10 mouse cellular contexts compared by ENCODE assay signal in genomic region chr8:56269687-56270663, GRCm38 (mm10). TPM values are rescaled to one million over a fixed set of nuclear protein-coding genes. Genes with fewer than 3 reads are reported as not detected.
A peak's percentile ranks its signal among the peaks of the same experiment; 100 is the strongest.
DNase-seq lines count a peak whose midpoint lies in the region; ATAC-seq lines count a peak whose summit lies in the region.
"Had no signal": no experiment of that assay in that cellular context is flagged by ENCODE, and none has a peak within 500 bp of the region (broad histone marks: within the 10 kb centered on the region; RNA-seq: fewer than 3 reads in every experiment).

No protein-coding gene starts in this region.

- no peaks in the 10 kb centered on the region for H3K27me3 ChIP-seq in kidney, embryonic 14.5 days (ENCODE audit: control insufficient read depth, insufficient read depth, low read length)
- H3K27me3 ChIP-seq in stomach, embryonic 14.5 days (ENCODE audit: control insufficient read depth, insufficient read depth, low read length) = no peaks in the 10 kb centered on the region
- H3K27me3 ChIP-seq: limb, embryonic 15.5 days had no signal

- peaks cover 5% of the 10 kb centered on the region; the same call in 1 of the 2 replicates for H3K4me1 ChIP-seq in kidney, embryonic 14.5 days (ENCODE audit: control insufficient read depth, insufficient read depth, low read length)
- no peaks in the 10 kb centered on the region; the same call in 1 of the 2 replicates for H3K4me1 ChIP-seq in stomach, embryonic 14.5 days (ENCODE audit: control insufficient read depth, insufficient read depth, low read length)
- H3K4me1 ChIP-seq: hindbrain, embryonic 10.5 days; limb, embryonic 15.5 days had no signal

- no peak overlapping the region for H3K9ac ChIP-seq in kidney, embryonic 14.5 days (ENCODE audit: low read depth, low read length)
- H3K9ac ChIP-seq in stomach, embryonic 14.5 days (replicated peaks; ENCODE audit: low read depth, low read length) = no peak overlapping the region
- H3K9ac ChIP-seq: limb, embryonic 15.5 days had no signal

- H3K36me3 ChIP-seq in kidney, embryonic 14.5 days (ENCODE audit: control insufficient read depth, insufficient read depth, low read length) = no peaks in the 10 kb centered on the region
- no peaks in the 10 kb centered on the region for H3K36me3 ChIP-seq in stomach, embryonic 14.5 days (ENCODE audit: control insufficient read depth, insufficient read depth, low read length)
- H3K36me3 ChIP-seq: hindbrain, embryonic 10.5 days; limb, embryonic 15.5 days had no signal

- WGBS in kidney, embryonic 14.5 days = 44% methylated on average over 10 of the region's 10 CpGs
- whole genome bisulfite sequencing in stomach, embryonic 14.5 days = 40% methylated on average over 10 of the region's 10 CpGs

- peak; percentile 26 for DNase-seq in adrenal gland, postnatal 14 days
- DNase-seq in adrenal gland, postnatal 25 days = no peak
- DNase-seq in lung, postnatal 14 days = peak; percentile 21
- DNase-seq in lung, postnatal 10 days = no peak
- no peak for DNase-seq in layer of hippocampus, postnatal 36 days
- DNase-seq in cerebellum, postnatal 10 days = no peak

- no peak overlapping the region for H3K4me2 ChIP-seq in kidney, embryonic 14.5 days (replicated peaks; ENCODE audit: low read depth, low read length)
- no peak overlapping the region for H3K4me2 ChIP-seq in stomach, embryonic 14.5 days (replicated peaks; ENCODE audit: low read depth, low read length)
- H3K4me2 ChIP-seq: limb, embryonic 15.5 days had no signal

- ATAC-seq in kidney, embryonic 14.5 days (ENCODE audit: low FRiP score, low TSS enrichment) = peak; percentile 90
- ATAC-seq in stomach, embryonic 14.5 days (ENCODE audit: insufficient number of reproducible peaks, insufficient read depth, low FRiP score, low read depth) = no peak

- no peak overlapping the region for H3K4me3 ChIP-seq in kidney, embryonic 14.5 days (ENCODE audit: low read length)
- H3K4me3 ChIP-seq in stomach, embryonic 14.5 days (ENCODE audit: low read depth, low read length) = no peak overlapping the region
- H3K4me3 ChIP-seq: hindbrain, embryonic 10.5 days; limb, embryonic 15.5 days had no signal

- H3K9me3 ChIP-seq in kidney, embryonic 14.5 days (ENCODE audit: control insufficient read depth, low read length) = no peaks in the 10 kb centered on the region
- H3K9me3 ChIP-seq in stomach, embryonic 14.5 days (ENCODE audit: control insufficient read depth, low read depth, low read length) = no peaks in the 10 kb centered on the region
- H3K9me3 ChIP-seq: hindbrain, embryonic 10.5 days; limb, embryonic 15.5 days had no signal

- H3K27ac ChIP-seq in kidney, embryonic 14.5 days (ENCODE audit: low read depth, low read length) = peak overlapping the region; percentile 59; the same call in 1 of the 2 replicates
- 0 out of 2 replicates have a peak overlapping the region, but pooled peaks have one; percentile 23 for H3K27ac ChIP-seq in stomach, embryonic 14.5 days (ENCODE audit: low read length)
- H3K27ac ChIP-seq: hindbrain, embryonic 10.5 days; limb, embryonic 15.5 days had no signal

RNA-seq across cellular contexts. Expression of gene Hpgd, which starts 24.4 kb away (rescaled TPM):
- total RNA-seq in adrenal gland, postnatal 14 days (2021) = 6.7 and 12.9 TPM in 2 replicates
- total RNA-seq in adrenal gland, postnatal 25 days (2021) = 5.7 and 6.2 TPM in 2 replicates
- 17.6 and 21.9 TPM in 2 replicates for polyA plus RNA-seq in kidney, embryonic 14.5 days (2014; fragmentation: Nextera tagmentation; extraction: Ambion mirVana)
- 57.4 and 62.8 TPM in 2 replicates for polyA plus RNA-seq in stomach, embryonic 14.5 days (2014; fragmentation: Nextera tagmentation; extraction: Ambion mirVana)
- 1 to 10 TPM; 1.7 to 4.3 TPM for total RNA-seq in layer of hippocampus, postnatal 36 days (2021)

Comparison
In these comparisons a context has a peak if more than half of its experiments do, and no peak if none do; other contexts are left out.
1. DNase-seq: peak in adrenal gland, postnatal 14 days (single experiment) and lung, postnatal 14 days (single experiment); none in adrenal gland, postnatal 25 days (single experiment), lung, postnatal 10 days (single experiment), layer of hippocampus, postnatal 36 days (0 of 2) and cerebellum, postnatal 10 days (0 of 2).